Mouse (Mus musculus): ENCODE data around the gene Gm10295. TPM values are rescaled to one million over a fixed set of nuclear protein-coding genes. Genes with fewer than 3 reads are reported as not detected.

The Gm10295 gene
- polyA plus RNA-seq, 1 experiment: not detected

- no peaks in the 10 kb centered on the region for H3K79me3 ChIP-seq (ENCODE audit: low read depth)
- no peaks in the 10 kb centered on the region for H3K27me3 ChIP-seq (ENCODE audit: control insufficient read depth, insufficient read depth, insufficient read length)
- H3K36me3 ChIP-seq (ENCODE audit: control insufficient read depth, insufficient read depth): no peaks in the 10 kb centered on the region
- TF ChIP-seq MYOG (IDR thresholded peaks at IDR 0.05; ENCODE audit: control insufficient read depth, extremely low read depth, insufficient read length) (no peak), CEBPB (IDR thresholded peaks at IDR 0.05; ENCODE audit: low read depth) (no peak), MAX (IDR thresholded peaks at IDR 0.05) (no peak), MYOD1 (IDR thresholded peaks at IDR 0.05; ENCODE audit: control insufficient read depth, insufficient read length, low read depth) (no peak), CTCF (IDR thresholded peaks at IDR 0.05; ENCODE audit: control insufficient read depth, insufficient read depth, insufficient read length) (no peak), FOSL1 (IDR thresholded peaks at IDR 0.05; ENCODE audit: insufficient read depth, low read length, poor library complexity, severe bottlenecking) (no peak), USF1 (IDR thresholded peaks at IDR 0.05; ENCODE audit: low read depth) (no peak)
- H3ac ChIP-seq (ENCODE audit: control insufficient read depth, insufficient read length, low read depth): no peak overlapping the region
- no peaks in the 10 kb centered on the region for H3K79me2 ChIP-seq (ENCODE audit: control insufficient read depth, insufficient read depth)
- no peak overlapping the region for H3K4me3 ChIP-seq (ENCODE audit: insufficient read depth, poor library complexity, severe bottlenecking)
Measured at GRCm38 (mm10) chr7:71348922-71349321, 2.4 kb downstream of the Gm10295 start.

GRCm38 (mm10) chr7:71324919-71325583, 26.2 kb downstream of the Gm10295 start:
- no peaks in the 10 kb centered on the region for H3K27me3 ChIP-seq (ENCODE audit: control insufficient read depth, insufficient read depth, insufficient read length)
- TF ChIP-seq FOSL1 (IDR thresholded peaks at IDR 0.05; ENCODE audit: insufficient read depth, low read length, poor library complexity, severe bottlenecking) (no peak), CTCF (IDR thresholded peaks at IDR 0.05; ENCODE audit: control insufficient read depth, insufficient read depth, insufficient read length) (no peak), USF1 (IDR thresholded peaks at IDR 0.05; ENCODE audit: low read depth) (no peak), MYOG (IDR thresholded peaks at IDR 0.05; ENCODE audit: control insufficient read depth, extremely low read depth, insufficient read length) (no peak), MAX (IDR thresholded peaks at IDR 0.05) (no peak), CEBPB (IDR thresholded peaks at IDR 0.05; ENCODE audit: low read depth) (no peak), MYOD1 (IDR thresholded peaks at IDR 0.05; ENCODE audit: control insufficient read depth, insufficient read length, low read depth) (no peak)
- no peak overlapping the region for H3ac ChIP-seq (ENCODE audit: control insufficient read depth, insufficient read length, low read depth)
- no peaks in the 10 kb centered on the region for H3K79me2 ChIP-seq (ENCODE audit: control insufficient read depth, insufficient read depth)
- no peaks in the 10 kb centered on the region for H3K36me3 ChIP-seq (ENCODE audit: control insufficient read depth, insufficient read depth)
- H3K79me3 ChIP-seq (ENCODE audit: low read depth): no peaks in the 10 kb centered on the region
- H3K4me3 ChIP-seq (ENCODE audit: insufficient read depth, poor library complexity, severe bottlenecking): no peak overlapping the region

- TF ChIP-seq MYOG (IDR thresholded peaks at IDR 0.05; ENCODE audit: control insufficient read depth, extremely low read depth, insufficient read length): no peak
- TF ChIP-seq CTCF (IDR thresholded peaks at IDR 0.05; ENCODE audit: control insufficient read depth, insufficient read depth, insufficient read length): no peak
- TF ChIP-seq MYOD1 (IDR thresholded peaks at IDR 0.05; ENCODE audit: control insufficient read depth, insufficient read length, low read depth): no peak
- TF ChIP-seq FOSL1 (IDR thresholded peaks at IDR 0.05; ENCODE audit: insufficient read depth, low read length, poor library complexity, severe bottlenecking): no peak
- no peak for TF ChIP-seq MAX (IDR thresholded peaks at IDR 0.05)
- TF ChIP-seq CEBPB (IDR thresholded peaks at IDR 0.05; ENCODE audit: low read depth): no peak
- no peak for TF ChIP-seq USF1 (IDR thresholded peaks at IDR 0.05; ENCODE audit: low read depth)
- no peaks in the 10 kb centered on the region for H3K79me2 ChIP-seq (ENCODE audit: control insufficient read depth, insufficient read depth)
- H3K36me3 ChIP-seq (ENCODE audit: control insufficient read depth, insufficient read depth): no peaks in the 10 kb centered on the region
- no peaks in the 10 kb centered on the region for H3K79me3 ChIP-seq (ENCODE audit: low read depth)
- H3K27me3 ChIP-seq (ENCODE audit: control insufficient read depth, insufficient read depth, insufficient read length): no peaks in the 10 kb centered on the region
- H3K4me3 ChIP-seq (ENCODE audit: insufficient read depth, poor library complexity, severe bottlenecking): no peak overlapping the region
- H3ac ChIP-seq (ENCODE audit: control insufficient read depth, insufficient read length, low read depth): no peak overlapping the region
Measured at GRCm38 (mm10) chr7:71313148-71313765, 38.0 kb downstream of the Gm10295 start.

- Histone ChIP-seq H3K27me3 (ENCODE audit: control insufficient read depth, insufficient read depth, insufficient read length) (no peaks in the 10 kb centered on the region), H3K79me3 (ENCODE audit: low read depth) (no peaks in the 10 kb centered on the region), H3ac (ENCODE audit: control insufficient read depth, insufficient read length, low read depth) (no peak overlapping the region), H3K36me3 (ENCODE audit: control insufficient read depth, insufficient read depth) (no peaks in the 10 kb centered on the region), H3K4me3 (ENCODE audit: insufficient read depth, poor library complexity, severe bottlenecking) (no peak overlapping the region), H3K79me2 (ENCODE audit: control insufficient read depth, insufficient read depth) (no peaks in the 10 kb centered on the region)
- TF ChIP-seq FOSL1 (IDR thresholded peaks at IDR 0.05; ENCODE audit: insufficient read depth, low read length, poor library complexity, severe bottlenecking) (no peak), MAX (IDR thresholded peaks at IDR 0.05) (no peak), USF1 (IDR thresholded peaks at IDR 0.05; ENCODE audit: low read depth) (no peak), MYOD1 (IDR thresholded peaks at IDR 0.05; ENCODE audit: control insufficient read depth, insufficient read length, low read depth) (no peak), CEBPB (IDR thresholded peaks at IDR 0.05; ENCODE audit: low read depth) (no peak), CTCF (IDR thresholded peaks at IDR 0.05; ENCODE audit: control insufficient read depth, insufficient read depth, insufficient read length) (no peak)
Measured at GRCm38 (mm10) chr7:71312375-71312774, 38.9 kb downstream of the Gm10295 start.

- H3K79me2 ChIP-seq (ENCODE audit: control insufficient read depth, insufficient read depth): no peaks in the 10 kb centered on the region
- TF ChIP-seq FOSL1 (IDR thresholded peaks at IDR 0.05; ENCODE audit: insufficient read depth, low read length, poor library complexity, severe bottlenecking) (no peak), CTCF (IDR thresholded peaks at IDR 0.05; ENCODE audit: control insufficient read depth, insufficient read depth, insufficient read length) (no peak), MAX (IDR thresholded peaks at IDR 0.05) (no peak), MYOD1 (IDR thresholded peaks at IDR 0.05; ENCODE audit: control insufficient read depth, insufficient read length, low read depth) (no peak), CEBPB (IDR thresholded peaks at IDR 0.05; ENCODE audit: low read depth) (no peak)
- H3K27me3 ChIP-seq (ENCODE audit: control insufficient read depth, insufficient read depth, insufficient read length): no peaks in the 10 kb centered on the region
- H3ac ChIP-seq (ENCODE audit: control insufficient read depth, insufficient read length, low read depth): no peak overlapping the region
- no peaks in the 10 kb centered on the region for H3K79me3 ChIP-seq (ENCODE audit: low read depth)
- no peak overlapping the region for H3K4me3 ChIP-seq (ENCODE audit: insufficient read depth, poor library complexity, severe bottlenecking)
- no peaks in the 10 kb centered on the region for H3K36me3 ChIP-seq (ENCODE audit: control insufficient read depth, insufficient read depth)
Measured at GRCm38 (mm10) chr7:71311411-71311810, 39.9 kb downstream of the Gm10295 start.
